Mouse (Mus musculus) heart, postnatal 10 days (tissue): ENCODE measurements at regions not wholly inside any gene's neighbourhood (a gene's known extent, or its start where the extent isn't known, plus 50 kb on each side); places are given as distances from the start of the nearest gene placed in this dataset.

ENCODE experiments used
- DNase-seq, 2 experiments: peaks; one replicate each; pipeline ENCODE4 v3.0.0; 2021
- intact Hi-C: fragments of 180-260 bp; cut with DNase I; formaldehyde crosslinking; loops from one replicate; pipeline ENCODE4 v1.15.1; 2025

GRCm38 (mm10) chr11:50547776-50548175 lies 54.1 kb upstream of the Adamts2 start:
- intact Hi-C loops, result no loop called here

DNA sequence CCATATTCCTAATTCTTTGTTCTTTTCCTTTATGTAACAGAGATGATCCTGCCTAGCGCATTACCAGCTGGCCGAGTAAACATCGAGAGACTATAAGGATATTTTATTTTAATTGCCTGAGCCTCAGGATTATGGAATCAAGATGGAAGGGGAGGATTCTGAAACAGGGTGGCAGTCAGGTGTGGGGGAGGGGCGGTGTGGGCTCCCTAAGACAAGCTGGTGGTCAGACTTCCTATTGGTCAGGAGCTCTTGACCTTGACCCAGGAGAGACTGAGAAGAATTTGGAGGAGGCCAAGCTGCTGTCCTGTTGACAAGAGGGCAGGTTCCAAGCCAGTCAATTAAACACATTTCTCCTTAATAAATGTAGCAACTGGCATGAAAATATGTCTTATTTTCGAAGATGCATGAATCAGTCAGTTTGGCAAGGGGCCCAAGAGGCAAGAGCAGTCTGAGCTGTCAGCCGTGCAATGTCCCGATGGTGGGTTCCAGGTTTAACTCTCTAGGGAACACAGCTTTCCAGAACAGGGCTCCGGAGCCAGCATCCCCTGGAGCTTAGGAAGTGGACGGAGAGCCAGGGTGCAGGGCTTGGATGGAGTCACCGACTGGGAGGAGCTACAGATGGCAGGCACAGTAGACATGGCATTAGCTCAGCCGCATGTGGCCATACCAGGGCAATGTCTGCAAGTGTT lies 55.3 kb upstream of the Adamts2 start:
- intact Hi-C loops, result no loop called here
- DNase-seq, result peak; percentile 32 to 33

More at GRCm38 (mm10) chr11:50547776-50548175, 54.1 kb upstream of the Adamts2 start:
- DNase-seq, result no peak

DNA sequence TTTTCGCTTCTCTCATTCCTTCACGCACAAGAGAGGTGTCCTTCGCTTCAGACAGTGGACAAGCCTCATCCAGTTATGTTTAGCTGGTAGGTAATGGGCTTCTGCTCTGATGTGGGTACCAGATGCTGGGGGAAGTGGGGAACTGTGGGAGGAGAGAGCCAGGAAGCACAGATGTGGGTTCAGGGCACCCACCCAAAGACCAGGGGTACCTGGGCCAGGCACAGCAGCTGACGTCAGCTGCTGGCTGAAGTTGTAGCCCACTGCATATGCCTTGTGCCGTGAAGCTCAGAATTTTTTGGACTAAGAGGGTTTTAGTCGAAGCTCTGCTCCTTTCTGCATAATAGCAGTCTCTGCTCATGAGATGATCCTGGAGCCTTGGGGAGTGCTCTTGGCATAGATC lies 56.5 kb upstream of the Adamts2 start:
- no peak for DNase-seq
- intact Hi-C loops, result no loop called here

DNA sequence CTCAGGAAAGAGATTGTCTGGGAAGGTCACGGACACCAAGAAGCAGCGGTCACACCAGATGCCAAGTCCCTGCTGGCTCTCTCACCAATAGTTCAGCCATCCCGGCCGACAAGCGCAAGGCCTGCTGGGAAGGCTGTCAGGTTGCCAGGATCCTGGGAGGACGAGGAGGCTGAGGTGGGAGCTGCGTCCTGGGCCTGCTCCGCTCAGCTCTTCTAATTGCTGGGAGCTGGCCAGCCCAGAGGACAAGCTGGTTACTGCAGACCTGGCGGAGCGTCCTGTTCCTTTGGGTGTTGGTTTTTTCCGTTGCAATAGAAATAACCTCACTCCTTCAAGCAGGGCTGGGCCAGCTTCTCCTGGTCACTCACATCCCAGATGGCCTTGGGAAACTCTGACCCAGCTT lies 61.7 kb upstream of the Adamts2 start:
- peak; percentile 42 to 43 for DNase-seq
- intact Hi-C loops, result no loop called here

DNA sequence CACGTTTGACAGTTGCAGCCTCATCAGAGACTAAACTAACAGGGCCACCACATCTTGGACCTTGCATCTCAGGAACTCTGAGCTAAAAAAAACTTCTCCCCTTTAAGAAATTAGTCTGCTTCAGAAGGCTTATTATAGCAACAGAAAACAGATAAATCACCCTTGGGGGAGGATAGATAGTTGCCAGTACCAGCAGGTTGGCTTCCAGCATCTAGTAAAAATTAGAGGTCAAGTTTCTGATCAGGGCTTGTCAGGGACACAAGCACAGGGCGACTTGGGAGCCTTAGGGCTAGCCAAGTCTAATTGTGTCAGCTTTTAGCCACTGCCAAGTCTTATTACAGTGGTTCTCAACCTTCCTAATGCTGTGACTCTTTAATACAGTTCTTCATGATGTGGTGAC lies 67.6 kb upstream of the Adamts2 start:
- DNase-seq, result no peak
- intact Hi-C loops, result no loop called here

- intact Hi-C loops, result no loop called here
- no peak for DNase-seq
Measured at GRCm38 (mm10) chr11:50527923-50528322, 74.0 kb upstream of the Adamts2 start.

- DNase-seq, result no peak
- intact Hi-C loops, result no loop called here
Measured at GRCm38 (mm10) chr11:50520162-50520561, 81.7 kb upstream of the Adamts2 start.

DNA sequence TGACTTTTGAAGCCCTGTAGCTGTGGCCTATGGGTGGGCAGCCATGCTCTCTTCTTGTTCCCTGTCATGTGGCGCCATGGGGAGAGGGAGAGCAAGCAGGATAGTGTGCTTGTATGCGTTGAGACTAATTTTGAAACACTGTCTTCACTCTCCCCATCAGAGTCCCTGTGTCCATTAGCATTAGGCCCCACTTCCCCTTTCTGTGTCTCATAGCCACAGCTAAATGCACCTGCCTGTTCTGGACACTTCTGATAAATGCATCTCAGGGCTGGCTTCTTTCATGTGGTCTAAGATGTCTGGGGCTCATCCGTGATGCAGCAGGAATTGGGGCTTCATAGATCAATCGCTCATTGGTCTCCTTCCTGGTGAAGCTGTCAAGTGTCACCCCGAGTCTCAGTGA lies 77.0 kb upstream of the Rufy1 start:
- intact Hi-C loops, result no loop called here
- no peak for DNase-seq

DNA sequence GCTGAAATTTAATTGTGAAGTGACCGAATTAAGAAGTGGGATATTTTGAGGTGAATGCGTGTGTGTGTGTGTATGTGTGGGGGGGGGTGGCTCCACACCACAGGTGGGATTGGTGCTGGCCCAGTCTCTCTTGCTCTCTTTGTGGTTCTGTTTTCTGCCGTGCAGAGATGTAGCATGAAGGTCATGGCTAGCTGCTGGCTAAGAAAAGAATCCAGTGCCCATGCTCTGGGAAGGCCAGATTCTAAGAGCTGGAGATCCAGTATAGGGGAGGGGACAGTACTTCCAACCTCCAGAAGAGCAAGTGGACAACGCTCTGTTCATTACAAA lies 76.5 kb upstream of the Rufy1 start:
- DNase-seq, result no peak
- intact Hi-C loops, result no loop called here

- intact Hi-C loops, result no loop called here
Measured at GRCm38 (mm10) chr11:50506820-50507497, 76.0 kb upstream of the Rufy1 start.

GRCm38 (mm10) chr11:50501352-50501751 lies 70.4 kb upstream of the Rufy1 start:
- DNase-seq, result no peak
- intact Hi-C loops, result no loop called here

More at GRCm38 (mm10) chr11:50506820-50507497, 76.0 kb upstream of the Rufy1 start:
- DNase-seq, result no peak

DNA sequence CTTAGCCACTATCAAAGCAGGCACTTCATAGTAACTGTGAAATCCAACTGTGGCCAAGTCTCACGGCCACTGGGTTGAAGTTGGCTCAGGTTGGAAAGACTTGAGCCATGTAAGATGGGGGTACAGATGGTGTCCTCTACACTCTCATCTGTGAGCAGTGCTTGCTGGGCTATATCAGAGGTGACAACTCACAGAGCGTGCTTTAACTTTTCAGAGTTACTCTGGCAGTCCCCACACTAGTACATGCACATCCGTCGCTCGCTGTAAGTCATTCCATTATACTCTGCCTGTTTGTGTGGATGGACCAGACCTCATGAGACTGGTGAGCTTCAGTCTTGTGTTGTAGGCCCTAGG lies 62.2 kb upstream of the Rufy1 start:
- DNase-seq, result no peak
- intact Hi-C loops, result no loop called here

DNA sequence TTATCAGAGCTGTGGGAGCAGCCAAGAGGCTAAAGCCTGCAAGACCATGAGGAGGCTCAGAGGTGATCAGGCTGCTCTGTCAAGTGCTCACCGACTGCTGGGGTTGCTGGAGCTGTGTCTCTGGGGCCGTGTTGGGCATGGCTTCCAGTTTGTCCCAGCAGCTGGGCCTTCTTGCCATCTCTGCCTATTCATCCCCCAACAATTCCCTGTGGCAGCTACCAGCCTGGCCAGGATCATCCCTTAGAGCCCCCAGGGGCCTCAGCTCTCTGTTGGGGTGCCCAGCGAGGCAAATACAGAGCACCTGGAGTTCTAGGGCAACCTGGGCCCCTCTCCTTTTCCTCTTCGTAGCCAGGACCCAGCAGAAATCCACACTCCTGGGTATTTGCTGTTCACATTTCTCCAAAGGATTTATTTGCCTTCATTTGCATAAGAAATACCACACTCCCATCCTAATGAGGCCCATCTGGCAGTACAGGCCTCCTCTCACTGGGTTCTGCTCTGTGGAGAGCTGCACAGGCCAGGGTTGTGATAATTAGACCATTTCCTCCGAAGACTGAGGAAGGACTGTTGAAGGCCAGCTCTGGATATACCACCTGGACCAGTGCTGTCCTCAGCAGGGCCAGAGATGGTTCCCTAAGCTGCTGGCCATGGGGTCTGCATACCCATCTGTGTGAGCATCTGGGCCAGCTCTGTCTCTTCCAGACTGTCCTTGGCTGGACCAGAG lies 61.6 kb upstream of the Rufy1 start:
- intact Hi-C loops, result no loop called here
- no peak for DNase-seq

GRCm38 (mm10) chr11:50483821-50484220 lies 52.9 kb upstream of the Rufy1 start:
- intact Hi-C loops, result no loop called here

GRCm38 (mm10) chr11:50483116-50483515 lies 52.2 kb upstream of the Rufy1 start:
- intact Hi-C loops, result no loop called here
- DNase-seq, result no peak

More at GRCm38 (mm10) chr11:50483821-50484220, 52.9 kb upstream of the Rufy1 start:
- DNase-seq, result no peak

- DNase-seq, result no peak
- intact Hi-C loops, result no loop called here
Measured at GRCm38 (mm10) chr11:50482607-50483006, 51.7 kb upstream of the Rufy1 start.
